Mouse (Mus musculus) hindbrain, postnatal 0 days (tissue): Measurements from ENCODE around the gene Cnbd2. TPM values are rescaled to one million over a fixed set of nuclear protein-coding genes. Genes with fewer than 3 reads are reported as not detected.
A peak's percentile ranks its signal among the peaks of the same experiment; 100 is the strongest.

Experiments used
- ATAC-seq: fragments of 200-750 bp; cut with Nextera tagmentation; 2 replicates; pipeline ENCODE4 v1.8.0; 2017; ENCODE audit warnings: mild to moderate bottlenecking, moderate TSS enrichment, moderate library complexity
- DNase-seq: peaks from one replicate; pipeline ENCODE4 v3.0.0-alpha.2; 2015; ENCODE audit warnings: low spot score
- H3K27ac ChIP-seq: fragments of 300-500 bp; sonication (generic); 2 replicates; pipeline ENCODE4 v1.5.1; 2014; ENCODE audit warnings: mild to moderate bottlenecking
- H3K27me3 ChIP-seq: fragments of 300-500 bp; sonication (generic); 2 replicates; pipeline ENCODE4 v1.6.1; 2014; ENCODE audit warnings: low read length, mixed read lengths; ENCODE audit not compliant: insufficient read depth
- H3K36me3 ChIP-seq: fragments of 300-500 bp; sonication (generic); 2 replicates; pipeline ENCODE4 v1.6.1; 2014; ENCODE audit warnings: low read length, mixed read lengths; ENCODE audit not compliant: insufficient read depth
- H3K4me1 ChIP-seq: fragments of 300-500 bp; sonication (generic); 2 replicates; pipeline ENCODE4 v1.6.1; 2014; ENCODE audit warnings: antibody characterized with exemption, low read length, mixed read lengths; ENCODE audit not compliant: insufficient read depth
- H3K4me2 ChIP-seq: fragments of 300-500 bp; sonication (generic); 2 replicates; pipeline ENCODE4 v1.6.1; 2014; ENCODE audit warnings: low read depth, mild to moderate bottlenecking, low read length, moderate library complexity, mixed read lengths
- H3K4me3 ChIP-seq: fragments of 300-500 bp; sonication (generic); 2 replicates; pipeline ENCODE4 v1.5.1; 2014; ENCODE audit warnings: low read length
- H3K9ac ChIP-seq: fragments of 300-500 bp; sonication (generic); replicated peaks from 2 replicates; pipeline ENCODE4 v1.6.1; 2014; ENCODE audit warnings: mild to moderate bottlenecking, low read length, moderate library complexity, mixed read lengths
- H3K9me3 ChIP-seq: fragments of 300-500 bp; sonication (generic); 2 replicates; pipeline ENCODE4 v1.6.1; 2016; ENCODE audit warnings: low read length, mixed read lengths
- CTCF ChIP-seq: IDR thresholded peaks from 2 replicates; pipeline ENCODE4 v1.5.1; 2016; ENCODE audit warnings: antibody characterized with exemption, control low read depth, low read depth
- WGBS: fragments of 180-500 bp; shearing (Covaris S2); extraction: QIAGEN DNeasy Blood & Tissue Kit; methylation state at CpG from one replicate; pipeline ENCODE4 v1.1.7; 2014; 5-methylcytosine and 5-hydroxymethylcytosine counted together
- polyA plus RNA-seq: library from polyadenylated mRNA; unstranded; fragments of >200 nt; fragmentation: Nextera tagmentation; extraction: Ambion mirVana; gene quantifications from 2 replicates; pipeline ENCODE4 v1.2.1, GENCODE M21; 2015
- total RNA-seq: library from RNA; depleted of rRNA; stranded (reverse); fragments of >200 nt; gene quantifications from 2 replicates; pipeline ENCODE4 v1.2.3, GENCODE M21; 2014

Gene Cnbd2
- total and polyA plus RNA-seq, 2 experiments from 2014 or later, result 1.7 to 7.9 TPM

GRCm38 (mm10) chr2:156321538-156321937, 9.4 kb downstream of the Cnbd2 start:
- no peak for ATAC-seq
- no peaks in the 10 kb centered on the region for H3K9me3 ChIP-seq
- H3K27me3 ChIP-seq, result no peaks in the 10 kb centered on the region
- 91% methylated on average over 6 of the region's 6 CpGs for WGBS
- no peak overlapping the region for H3K9ac ChIP-seq
- no peak overlapping the region for H3K27ac ChIP-seq
- no peaks in the 10 kb centered on the region for H3K4me1 ChIP-seq
- TF ChIP-seq CTCF, result no peak
- H3K36me3 ChIP-seq, result no peaks in the 10 kb centered on the region
- H3K4me2 ChIP-seq, result no peak overlapping the region
- no peak overlapping the region for H3K4me3 ChIP-seq
- no peak for DNase-seq

GRCm38 (mm10) chr2:156324116-156324588, 12.1 kb downstream of the Cnbd2 start:
- Histone ChIP-seq H3K27ac (no peak overlapping the region), H3K27me3 (no peaks in the 10 kb centered on the region), H3K4me2 (no peak overlapping the region), H3K9ac (no peak overlapping the region), H3K36me3 (no peaks in the 10 kb centered on the region), H3K9me3 (no peaks in the 10 kb centered on the region), H3K4me1 (no peaks in the 10 kb centered on the region), H3K4me3 (no peak overlapping the region)
- ATAC-seq (no peak), DNase-seq (no peak)
- no peak for TF ChIP-seq CTCF
- WGBS, result 66% methylated on average over 6 of the region's 6 CpGs

- DNase-seq, result no peak
- H3K36me3 ChIP-seq, result no peaks in the 10 kb centered on the region
- ATAC-seq, result no peak
- no peak overlapping the region for H3K4me2 ChIP-seq
- no peak overlapping the region for H3K27ac ChIP-seq
- TF ChIP-seq CTCF, result no peak
- H3K9me3 ChIP-seq, result no peaks in the 10 kb centered on the region
- H3K4me1 ChIP-seq, result no peaks in the 10 kb centered on the region
- H3K27me3 ChIP-seq, result no peaks in the 10 kb centered on the region
- H3K9ac ChIP-seq, result no peak overlapping the region
- 55% methylated on average over 5 of the region's 5 CpGs for WGBS
- no peak overlapping the region for H3K4me3 ChIP-seq
Measured at GRCm38 (mm10) chr2:156324681-156325080, 12.6 kb downstream of the Cnbd2 start.

- Histone ChIP-seq H3K4me3 (no peak overlapping the region), H3K9ac (no peak overlapping the region)
Measured at GRCm38 (mm10) chr2:156330681-156331080, 18.6 kb downstream of the Cnbd2 start.

GRCm38 (mm10) chr2:156331446-156331965, 19.4 kb downstream of the Cnbd2 start:
- Histone ChIP-seq H3K4me3 (no peak overlapping the region), H3K4me2 (no peak overlapping the region), H3K4me1 (no peaks in the 10 kb centered on the region), H3K36me3 (no peaks in the 10 kb centered on the region), H3K27ac (no peak overlapping the region), H3K9ac (no peak overlapping the region), H3K27me3 (no peaks in the 10 kb centered on the region), H3K9me3 (no peaks in the 10 kb centered on the region)
- WGBS, result 69% methylated on average over 7 of the region's 7 CpGs
- ATAC-seq, result no peak
- no peak for TF ChIP-seq CTCF
- no peak for DNase-seq

More at GRCm38 (mm10) chr2:156330681-156331080, 18.6 kb downstream of the Cnbd2 start:
- 86% methylated on average over 1 of the region's 1 CpGs for WGBS
- Histone ChIP-seq H3K4me2 (no peak overlapping the region), H3K36me3 (no peaks in the 10 kb centered on the region), H3K27ac (no peak overlapping the region), H3K9me3 (no peaks in the 10 kb centered on the region), H3K27me3 (no peaks in the 10 kb centered on the region), H3K4me1 (no peaks in the 10 kb centered on the region)
- TF ChIP-seq CTCF, result no peak
- ATAC-seq (no peak), DNase-seq (no peak)

GRCm38 (mm10) chr2:156340078-156340477, 28.0 kb downstream of the Cnbd2 start:
- Histone ChIP-seq H3K4me2 (no peak overlapping the region), H3K4me3 (no peak overlapping the region), H3K9ac (no peak overlapping the region), H3K9me3 (no peaks in the 10 kb centered on the region), H3K4me1 (no peaks in the 10 kb centered on the region), H3K36me3 (no peaks in the 10 kb centered on the region), H3K27me3 (no peaks in the 10 kb centered on the region), H3K27ac (no peak overlapping the region)
- 88% methylated on average over 4 of the region's 4 CpGs for WGBS
- no peak for TF ChIP-seq CTCF
- no peak for ATAC-seq
- DNase-seq, result no peak

GRCm38 (mm10) chr2:156344775-156345532, 32.9 kb downstream of the Cnbd2 start:
- Histone ChIP-seq H3K36me3 (no peaks in the 10 kb centered on the region), H3K9me3 (no peaks in the 10 kb centered on the region), H3K27ac (no peak overlapping the region), H3K9ac (no peak overlapping the region), H3K4me1 (no peaks in the 10 kb centered on the region), H3K27me3 (no peaks in the 10 kb centered on the region), H3K4me3 (no peak overlapping the region), H3K4me2 (no peak overlapping the region)
- DNase-seq (peak; percentile 60), ATAC-seq (0 out of 2 replicates have a peak, but pooled peaks have one; percentile 27)
- peak; percentile 53 for TF ChIP-seq CTCF
- WGBS, result 61% methylated on average over 12 of the region's 12 CpGs
